Mouse (Mus musculus) Muller cell, postnatal 12 days (primary cell): Measurements from ENCODE around the gene Mobp.

Experiments used
- DNase-seq: peaks from one replicate; pipeline ENCODE4 v3.0.0-alpha.2; 2015; ENCODE audit errors: inconsistent ontology term

Mobp gene

GRCm38 (mm10) chr9:120134529-120135160 lies 14.9 kb upstream of the Mobp start:
- no peak for DNase-seq

GRCm38 (mm10) chr9:120135454-120135853 lies 14.1 kb upstream of the Mobp start:
- DNase-seq: no peak

- DNase-seq: peak; percentile 69
Observed at GRCm38 (mm10) chr9:120140652-120141051, 8.9 kb upstream of the Mobp start.

- DNase-seq: no peak
Observed at GRCm38 (mm10) chr9:120144474-120144873, 5.0 kb upstream of the Mobp start.

- no peak for DNase-seq
Observed at GRCm38 (mm10) chr9:120151152-120151551, 1.6 kb downstream of the Mobp start.

GRCm38 (mm10) chr9:120151906-120152399 lies 2.4 kb downstream of the Mobp start:
- DNase-seq: no peak

- no peak for DNase-seq
Observed at GRCm38 (mm10) chr9:120158047-120158446, 8.5 kb downstream of the Mobp start.

- DNase-seq: no peak
Observed at GRCm38 (mm10) chr9:120163862-120164261, 14.4 kb downstream of the Mobp start.

GRCm38 (mm10) chr9:120167826-120168225 lies 18.3 kb downstream of the Mobp start:
- no peak for DNase-seq

- peak; percentile 29 for DNase-seq
Observed at GRCm38 (mm10) chr9:120171295-120171694, 21.8 kb downstream of the Mobp start.

- no peak for DNase-seq
Observed at GRCm38 (mm10) chr9:120174436-120175137, 25.1 kb downstream of the Mobp start.

GRCm38 (mm10) chr9:120178813-120179212 lies 29.3 kb downstream of the Mobp start:
- no peak for DNase-seq

- peak; percentile 39 for DNase-seq
Observed at GRCm38 (mm10) chr9:120184499-120184898, 35.0 kb downstream of the Mobp start.

- no peak for DNase-seq
Observed at GRCm38 (mm10) chr9:120186856-120187255, 37.3 kb downstream of the Mobp start.

GRCm38 (mm10) chr9:120190891-120191290 lies 41.4 kb downstream of the Mobp start:
- DNase-seq: peak; percentile 45

GRCm38 (mm10) chr9:120191362-120192098 lies 42.0 kb downstream of the Mobp start:
- DNase-seq: peak; percentile 86

GRCm38 (mm10) chr9:120192742-120193141 lies 43.2 kb downstream of the Mobp start:
- no peak for DNase-seq

- no peak for DNase-seq
Observed at GRCm38 (mm10) chr9:120200873-120201272, 51.4 kb downstream of the Mobp start.

- DNase-seq: no peak
Observed at GRCm38 (mm10) chr9:120201743-120202142, 52.2 kb downstream of the Mobp start.

GRCm38 (mm10) chr9:120202683-120203082 lies 53.2 kb downstream of the Mobp start:
- DNase-seq: no peak

GRCm38 (mm10) chr9:120203936-120204335 lies 54.4 kb downstream of the Mobp start:
- no peak for DNase-seq

- DNase-seq: no peak
Observed at GRCm38 (mm10) chr9:120206897-120207296, 57.4 kb downstream of the Mobp start.
